Mouse (Mus musculus): Measurements from ENCODE around the gene Arsb. TPM values are rescaled to one million over a fixed set of nuclear protein-coding genes. Genes with fewer than 3 reads are reported as not detected.

Arsb gene
- polyA plus RNA-seq, 1 experiment = 49.7 TPM

DNA sequence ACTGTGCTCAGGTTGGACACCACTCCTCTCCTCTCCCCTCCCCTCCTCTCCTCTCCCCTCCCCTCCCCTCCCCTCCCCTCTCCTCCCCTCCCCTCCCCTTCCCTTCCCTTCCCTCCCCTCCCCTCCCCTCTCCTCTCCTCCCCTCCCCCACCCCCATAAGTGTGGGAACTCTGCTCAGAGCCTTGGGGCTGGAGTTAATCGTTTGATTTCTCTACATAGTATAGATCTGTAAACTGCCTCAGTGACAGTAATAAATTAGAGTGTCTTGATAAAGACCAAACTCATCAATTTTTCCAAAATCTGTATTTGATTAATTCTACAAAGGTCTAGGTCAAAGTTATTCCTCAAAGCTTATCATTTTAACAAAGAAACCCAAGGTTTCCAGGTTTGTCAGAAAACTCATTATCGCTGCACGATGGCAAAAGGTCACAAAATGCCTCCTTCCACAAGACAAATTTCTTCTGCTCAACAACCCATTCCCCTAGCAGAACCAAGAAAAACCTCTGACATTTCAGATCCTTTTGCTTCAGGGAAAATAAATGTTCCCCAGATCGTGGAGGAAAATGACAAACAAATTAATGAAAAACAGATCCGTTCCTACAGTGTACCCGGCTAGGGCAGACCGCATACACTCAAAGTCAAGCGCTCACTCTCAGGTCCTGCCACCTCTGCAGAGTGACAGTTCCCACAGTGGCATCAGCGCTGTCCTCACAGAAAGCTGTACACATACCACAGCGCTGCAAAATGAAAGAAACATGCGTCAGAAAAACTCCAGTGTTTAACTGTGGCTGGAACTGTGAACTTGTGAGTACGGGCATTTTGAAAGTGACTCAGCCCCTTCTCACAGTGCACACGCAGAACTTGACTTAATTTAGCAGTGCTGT lies 126.8 kb downstream of the Arsb start:
- WGBS = 89% methylated on average over 13 of the region's 13 CpGs
- TF ChIP-seq POLR2A (IDR thresholded peaks at IDR 0.05; ENCODE audit: borderline replicate concordance, insufficient read depth, low read length) = no peak
- TF ChIP-seq CTCF (IDR thresholded peaks at IDR 0.05; ENCODE audit: borderline replicate concordance, insufficient read depth, low read depth, low read length) = no peak
- no peaks in the 10 kb centered on the region for H3K4me1 ChIP-seq (ENCODE audit: control insufficient read depth, insufficient read depth, low read length)
- no peaks in the 10 kb centered on the region for H3K27me3 ChIP-seq (ENCODE audit: control insufficient read depth, insufficient read depth, low read length)
- no peak overlapping the region for H3K4me3 ChIP-seq (replicated peaks; ENCODE audit: insufficient read depth, low read depth, low read length)
- H3K27ac ChIP-seq (ENCODE audit: insufficient read depth, low read length) = no peak overlapping the region
- DNase-seq = no peak

DNA sequence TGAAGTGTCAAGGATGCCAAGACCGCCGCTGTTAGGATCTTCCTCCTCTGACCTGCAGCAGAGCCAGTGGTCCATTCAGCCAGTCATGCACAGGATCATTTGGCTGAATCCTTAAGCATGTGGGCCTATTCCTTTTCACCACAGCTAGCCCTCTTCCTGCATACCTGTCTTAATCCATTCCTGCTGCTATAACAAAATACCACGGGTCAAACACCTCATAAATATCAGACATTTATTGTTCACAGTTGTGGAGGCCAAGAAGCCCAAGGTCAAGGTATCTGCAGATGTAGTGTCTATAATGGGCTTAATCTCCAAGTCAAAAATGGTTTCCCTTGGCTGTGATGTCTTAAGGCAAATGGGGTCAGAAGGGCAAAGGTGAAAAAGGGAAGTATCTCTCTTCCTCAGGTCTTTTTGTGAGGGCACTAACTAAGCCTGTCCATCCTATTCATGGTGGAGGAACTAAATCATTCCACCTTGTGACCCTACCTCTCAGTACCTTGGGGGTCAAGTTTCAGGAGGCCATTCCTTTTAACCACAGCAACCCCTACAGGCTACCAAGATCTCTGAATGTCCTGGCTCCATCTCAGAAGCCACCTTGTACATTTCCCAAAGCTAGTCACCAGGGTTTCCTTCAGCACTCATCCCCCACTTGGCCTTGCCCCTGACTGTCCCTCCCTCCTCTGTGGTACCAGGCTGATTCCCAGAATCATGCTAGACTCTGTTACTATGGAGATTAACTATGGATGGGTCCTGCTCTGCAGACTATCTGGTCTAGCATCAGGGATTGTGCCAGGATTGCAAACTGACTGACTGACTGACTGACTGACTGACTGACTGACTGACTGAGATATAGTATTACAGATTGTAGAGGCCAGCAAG lies 128.2 kb downstream of the Arsb start:
- TF ChIP-seq POLR2A (IDR thresholded peaks at IDR 0.05; ENCODE audit: borderline replicate concordance, insufficient read depth, low read length) (no peak), CTCF (IDR thresholded peaks at IDR 0.05; ENCODE audit: borderline replicate concordance, insufficient read depth, low read depth, low read length) (no peak)
- no peaks in the 10 kb centered on the region for H3K27me3 ChIP-seq (ENCODE audit: control insufficient read depth, insufficient read depth, low read length)
- no peak overlapping the region for H3K4me3 ChIP-seq (replicated peaks; ENCODE audit: insufficient read depth, low read depth, low read length)
- no peaks in the 10 kb centered on the region for H3K4me1 ChIP-seq (ENCODE audit: control insufficient read depth, insufficient read depth, low read length)
- H3K27ac ChIP-seq (ENCODE audit: insufficient read depth, low read length) = no peak overlapping the region
- DNase-seq = no peak
- 94% methylated on average over 3 of the region's 3 CpGs for WGBS

DNA sequence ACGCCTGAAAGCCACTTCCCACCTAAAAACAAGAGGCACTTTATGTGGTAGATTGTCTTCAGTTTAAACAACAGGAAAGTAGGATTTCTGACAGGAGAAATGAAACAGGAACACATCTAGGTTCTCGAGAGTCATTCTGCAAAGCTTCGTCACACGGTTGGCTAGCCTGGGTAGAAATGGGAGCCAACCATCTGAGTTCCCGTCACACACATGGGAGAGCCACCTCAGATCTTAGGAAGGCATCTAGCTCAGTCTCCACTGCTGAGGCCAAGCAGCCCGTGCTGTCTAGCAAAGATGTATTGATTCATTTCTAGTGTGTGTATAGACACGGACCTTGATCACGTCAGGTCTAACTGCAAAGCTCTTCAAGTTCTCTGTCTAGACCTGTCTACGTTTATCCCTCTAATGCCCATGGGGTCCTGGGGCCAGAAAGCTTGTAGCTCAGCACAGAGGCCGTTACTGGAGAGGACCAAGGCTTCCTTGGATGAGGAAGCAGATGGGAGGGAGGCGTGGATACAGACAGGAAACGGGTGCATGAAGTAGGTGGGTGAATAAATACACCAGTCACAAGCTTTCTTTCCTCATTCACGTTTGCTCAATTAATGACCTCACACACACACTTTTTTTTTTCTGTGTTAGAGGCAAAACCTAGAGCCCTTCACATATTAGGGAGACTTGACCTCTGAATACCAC lies 129.7 kb downstream of the Arsb start:
- no peak for DNase-seq
- 91% methylated on average over 13 of the region's 13 CpGs for WGBS
- Histone ChIP-seq H3K4me3 (replicated peaks; ENCODE audit: insufficient read depth, low read depth, low read length) (no peak overlapping the region), H3K27me3 (ENCODE audit: control insufficient read depth, insufficient read depth, low read length) (no peaks in the 10 kb centered on the region), H3K4me1 (ENCODE audit: control insufficient read depth, insufficient read depth, low read length) (no peaks in the 10 kb centered on the region), H3K27ac (ENCODE audit: insufficient read depth, low read length) (no peak overlapping the region)
- TF ChIP-seq CTCF (IDR thresholded peaks at IDR 0.05; ENCODE audit: borderline replicate concordance, insufficient read depth, low read depth, low read length) (no peak), POLR2A (IDR thresholded peaks at IDR 0.05; ENCODE audit: borderline replicate concordance, insufficient read depth, low read length) (no peak)

DNA sequence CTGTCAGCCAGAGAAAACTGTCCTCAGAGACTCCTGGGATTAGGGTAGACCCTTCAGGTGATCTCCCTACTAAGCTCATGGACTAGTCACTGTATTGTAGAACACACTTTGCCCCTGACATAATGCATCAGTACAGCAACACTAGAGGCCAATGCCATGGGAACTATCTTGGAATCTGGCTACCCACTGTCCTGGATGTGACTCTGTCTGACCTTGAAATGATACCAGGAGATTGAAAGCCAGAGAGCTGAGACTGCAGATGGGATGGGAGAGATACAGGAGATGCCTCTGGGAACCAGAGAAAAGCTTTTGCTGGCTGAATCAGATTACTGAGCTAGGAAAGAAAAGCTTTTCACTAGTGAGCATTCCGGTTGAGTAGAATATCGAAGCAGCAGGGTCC lies 130.7 kb downstream of the Arsb start:
- no peak for DNase-seq
- Histone ChIP-seq H3K4me3 (replicated peaks; ENCODE audit: insufficient read depth, low read depth, low read length) (no peak overlapping the region), H3K27ac (ENCODE audit: insufficient read depth, low read length) (no peak overlapping the region), H3K27me3 (ENCODE audit: control insufficient read depth, insufficient read depth, low read length) (no peaks in the 10 kb centered on the region), H3K4me1 (ENCODE audit: control insufficient read depth, insufficient read depth, low read length) (no peaks in the 10 kb centered on the region)
- no peak for TF ChIP-seq POLR2A (IDR thresholded peaks at IDR 0.05; ENCODE audit: borderline replicate concordance, insufficient read depth, low read length)
- TF ChIP-seq CTCF (IDR thresholded peaks at IDR 0.05; ENCODE audit: borderline replicate concordance, insufficient read depth, low read depth, low read length) = no peak
- WGBS = 94% methylated on average over 2 of the region's 2 CpGs

- no peak for DNase-seq
- TF ChIP-seq POLR2A (IDR thresholded peaks at IDR 0.05; ENCODE audit: borderline replicate concordance, insufficient read depth, low read length) = no peak
- no peak for TF ChIP-seq CTCF (IDR thresholded peaks at IDR 0.05; ENCODE audit: borderline replicate concordance, insufficient read depth, low read depth, low read length)
- no peaks in the 10 kb centered on the region for H3K27me3 ChIP-seq (ENCODE audit: control insufficient read depth, insufficient read depth, low read length)
- peaks cover 5% of the 10 kb centered on the region for H3K4me1 ChIP-seq (ENCODE audit: control insufficient read depth, insufficient read depth, low read length)
- no peak overlapping the region for H3K27ac ChIP-seq (ENCODE audit: insufficient read depth, low read length)
- 92% methylated on average over 10 of the region's 10 CpGs for WGBS
- no peak overlapping the region for H3K4me3 ChIP-seq (replicated peaks; ENCODE audit: insufficient read depth, low read depth, low read length)
Measured at GRCm38 (mm10) chr13:93906552-93907245, 135.3 kb downstream of the Arsb start.

DNA sequence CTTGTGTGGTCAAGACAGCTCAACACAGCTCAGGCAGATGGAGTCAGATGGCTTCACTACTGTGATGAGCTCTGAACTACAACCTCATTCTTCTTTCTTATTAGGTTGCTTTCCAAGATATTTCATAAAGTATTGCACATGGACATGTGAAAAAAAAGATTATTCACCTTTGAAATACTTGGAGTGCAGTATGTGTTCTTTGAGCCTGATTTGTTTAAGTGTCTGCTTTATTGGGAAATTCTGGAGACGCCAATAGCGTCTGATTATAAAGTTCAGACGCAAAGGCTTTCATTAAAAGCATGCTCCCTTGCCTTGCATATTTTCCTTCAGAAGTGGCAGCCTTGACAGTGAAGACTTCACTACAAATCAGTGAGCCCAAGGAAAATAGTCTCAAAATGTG lies 136.5 kb downstream of the Arsb start:
- no peak overlapping the region for H3K4me3 ChIP-seq (replicated peaks; ENCODE audit: insufficient read depth, low read depth, low read length)
- WGBS = 99% methylated on average over 3 of the region's 3 CpGs
- H3K27ac ChIP-seq (ENCODE audit: insufficient read depth, low read length) = no peak overlapping the region
- DNase-seq = no peak
- H3K4me1 ChIP-seq (ENCODE audit: control insufficient read depth, insufficient read depth, low read length) = peaks cover 7% of the 10 kb centered on the region
- no peaks in the 10 kb centered on the region for H3K27me3 ChIP-seq (ENCODE audit: control insufficient read depth, insufficient read depth, low read length)
- no peak for TF ChIP-seq CTCF (IDR thresholded peaks at IDR 0.05; ENCODE audit: borderline replicate concordance, insufficient read depth, low read depth, low read length)
- TF ChIP-seq POLR2A (IDR thresholded peaks at IDR 0.05; ENCODE audit: borderline replicate concordance, insufficient read depth, low read length) = no peak

- peaks cover 7% of the 10 kb centered on the region for H3K4me1 ChIP-seq (ENCODE audit: control insufficient read depth, insufficient read depth, low read length)
- no peak overlapping the region for H3K4me3 ChIP-seq (replicated peaks; ENCODE audit: insufficient read depth, low read depth, low read length)
- TF ChIP-seq POLR2A (IDR thresholded peaks at IDR 0.05; ENCODE audit: borderline replicate concordance, insufficient read depth, low read length) (no peak), CTCF (IDR thresholded peaks at IDR 0.05; ENCODE audit: borderline replicate concordance, insufficient read depth, low read depth, low read length) (no peak)
- no peak for DNase-seq
- H3K27me3 ChIP-seq (ENCODE audit: control insufficient read depth, insufficient read depth, low read length) = no peaks in the 10 kb centered on the region
- H3K27ac ChIP-seq (ENCODE audit: insufficient read depth, low read length) = no peak overlapping the region
- 97% methylated on average over 5 of the region's 5 CpGs for WGBS
Measured at GRCm38 (mm10) chr13:93909847-93910246, 138.4 kb downstream of the Arsb start.

Data from cerebellum, adult 2 months (tissue).